Mouse (Mus musculus) heart, embryonic 10.5 days (tissue): ENCODE results near the gene Scap. TPM values are rescaled to one million over a fixed set of nuclear protein-coding genes. Genes with fewer than 3 reads are reported as not detected.
"Not testable (repeated sequence)": the region's sequence is repeated elsewhere in the genome, so short reads cannot be mapped to it uniquely, and the experiment has no call there.

ENCODE experiments used
- DNase-seq: peaks from one replicate; pipeline ENCODE4 v3.0.0-alpha.2; 2017; ENCODE audit warnings: low spot score
- H3K27ac ChIP-seq: fragments of 300-500 bp; sonication (generic); 2 replicates; pipeline ENCODE4 v1.5.1; 2016; ENCODE audit warnings: mild to moderate bottlenecking
- H3K27me3 ChIP-seq: fragments of 300-500 bp; sonication (generic); 2 replicates; pipeline ENCODE4 v1.6.1; 2016; ENCODE audit warnings: mild to moderate bottlenecking; ENCODE audit not compliant: poor library complexity, insufficient read depth, severe bottlenecking
- H3K36me3 ChIP-seq: fragments of 300-500 bp; sonication (generic); 2 replicates; pipeline ENCODE4 v1.6.1; 2016; ENCODE audit warnings: mild to moderate bottlenecking, moderate library complexity
- H3K4me1 ChIP-seq: fragments of 300-500 bp; sonication (generic); 2 replicates; pipeline ENCODE4 v1.6.1; 2016; ENCODE audit warnings: mild to moderate bottlenecking
- H3K4me3 ChIP-seq: fragments of 300-500 bp; sonication (generic); 2 replicates; pipeline ENCODE4 v1.5.1; 2016; ENCODE audit warnings: mild to moderate bottlenecking, moderate library complexity
- H3K9me3 ChIP-seq: fragments of 300-500 bp; sonication (generic); 2 replicates; pipeline ENCODE4 v1.6.1; 2016; ENCODE audit warnings: mild to moderate bottlenecking, moderate library complexity
- WGBS: fragments of 180-500 bp; shearing (Covaris S2); methylation state at CpG from one replicate; pipeline ENCODE4 v1.1.7; 2016; 5-methylcytosine and 5-hydroxymethylcytosine counted together
- polyA plus RNA-seq: library from polyadenylated mRNA; unstranded; fragments of >200 nt; fragmentation: Nextera tagmentation; extraction: Ambion mirVana; gene quantifications from 2 replicates; pipeline ENCODE4 v1.2.1, GENCODE M21; 2016

Gene Scap
- polyA plus RNA-seq, 1 experiment from 2014 or later, result 30.7 TPM

DNA sequence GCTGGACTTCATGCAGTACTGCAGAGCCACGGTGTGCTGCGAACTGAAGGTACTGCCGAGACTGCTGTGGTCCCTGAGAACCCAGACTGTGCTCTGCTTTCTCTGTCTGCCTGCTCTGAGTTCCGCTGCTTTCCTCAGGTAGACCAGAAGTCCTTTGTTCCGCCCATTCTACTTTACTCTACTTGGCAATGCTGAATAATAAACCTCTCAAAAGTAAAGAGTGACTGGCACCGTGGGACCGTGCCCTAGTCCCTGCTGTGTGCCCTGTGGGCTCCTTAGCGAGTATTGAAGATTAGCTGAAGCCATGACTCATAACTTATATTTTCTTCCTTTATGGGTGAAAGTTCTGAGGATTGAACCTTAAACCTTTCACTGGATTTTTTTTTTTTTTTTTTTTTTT, 17.2 kb upstream of the Scap start:
- H3K27me3 ChIP-seq, result no peaks in the 10 kb centered on the region
- no peak for DNase-seq
- H3K4me3 ChIP-seq, result no peak overlapping the region
- peaks cover 83% of the 10 kb centered on the region for H3K36me3 ChIP-seq
- H3K27ac ChIP-seq, result no peak overlapping the region
- 91% methylated on average over 8 of the region's 8 CpGs for WGBS
- no peaks in the 10 kb centered on the region for H3K9me3 ChIP-seq
- H3K4me1 ChIP-seq, result no peaks in the 10 kb centered on the region

- H3K4me3 ChIP-seq, result no peak overlapping the region
- WGBS, result 94% methylated on average over 8 of the region's 8 CpGs
- H3K4me1 ChIP-seq, result no peaks in the 10 kb centered on the region
- no peak for DNase-seq
- no peak overlapping the region for H3K27ac ChIP-seq
- H3K36me3 ChIP-seq, result peaks cover 83% of the 10 kb centered on the region
- H3K9me3 ChIP-seq, result no peaks in the 10 kb centered on the region
- no peaks in the 10 kb centered on the region for H3K27me3 ChIP-seq
Measured at GRCm38 (mm10) chr9:110316503-110316902, 16.6 kb upstream of the Scap start.

- no peaks in the 10 kb centered on the region for H3K9me3 ChIP-seq
- no peak overlapping the region for H3K4me3 ChIP-seq
- no peaks in the 10 kb centered on the region for H3K4me1 ChIP-seq
- WGBS, result 91% methylated on average over 10 of the region's 10 CpGs
- H3K27me3 ChIP-seq, result no peaks in the 10 kb centered on the region
- H3K36me3 ChIP-seq, result peaks cover 57% of the 10 kb centered on the region
- no peak for DNase-seq
- H3K27ac ChIP-seq, result no peak overlapping the region
Measured at GRCm38 (mm10) chr9:110320769-110321168, 12.3 kb upstream of the Scap start.

DNA sequence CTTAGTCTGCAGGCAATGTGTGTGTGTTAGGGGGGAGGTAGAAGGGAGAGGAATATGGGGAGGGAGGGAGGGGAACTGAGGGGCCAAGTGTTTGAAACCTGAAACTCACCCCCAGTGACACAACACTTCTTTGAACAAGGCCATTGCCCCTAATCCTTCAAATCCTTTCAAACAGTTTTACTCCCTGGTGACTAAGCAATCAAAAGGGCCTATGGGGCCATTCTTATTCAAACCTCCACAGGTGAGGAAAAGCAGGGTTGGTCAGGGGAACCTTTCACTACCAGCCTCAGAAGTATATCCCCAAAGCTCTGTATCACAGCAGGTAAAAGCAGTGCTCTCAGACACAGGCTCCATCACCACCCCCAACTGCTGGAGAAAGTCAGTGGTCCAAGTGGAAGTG, 10.1 kb upstream of the Scap start:
- Histone ChIP-seq H3K36me3 (peaks cover 42% of the 10 kb centered on the region), H3K9me3 (no peaks in the 10 kb centered on the region), H3K27me3 (no peaks in the 10 kb centered on the region), H3K4me1 (no peaks in the 10 kb centered on the region), H3K4me3 (no peak overlapping the region), H3K27ac (no peak overlapping the region)
- no peak for DNase-seq

DNA sequence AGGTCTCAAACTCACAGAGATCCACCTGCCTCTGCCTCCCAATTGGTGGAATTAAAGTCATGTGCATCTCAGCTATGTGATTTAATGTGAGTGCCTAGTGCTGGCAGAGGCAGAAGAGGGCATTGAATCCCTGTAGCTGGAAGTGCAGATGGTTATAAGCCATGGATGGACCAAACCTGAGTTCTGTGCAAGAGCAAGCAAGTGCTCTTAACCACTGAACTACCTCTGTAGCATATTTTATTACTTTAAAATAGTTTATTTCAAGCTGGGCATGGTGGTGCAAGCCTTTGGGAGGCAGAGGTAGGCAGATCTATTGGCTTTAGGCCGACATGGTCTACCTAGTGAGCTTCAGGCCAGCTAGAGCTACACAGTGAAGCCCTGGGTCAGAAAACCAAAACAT, 8.9 kb upstream of the Scap start:
- whole genome bisulfite sequencing, result 80% methylated on average over 1 of the region's 1 CpGs
- Histone ChIP-seq H3K4me1 (peaks cover 4% of the 10 kb centered on the region; the same call in 1 of the 2 replicates), H3K27me3 (no peaks in the 10 kb centered on the region), H3K36me3 (peaks cover 30% of the 10 kb centered on the region), H3K27ac (no peak overlapping the region), H3K9me3 (no peaks in the 10 kb centered on the region), H3K4me3 (no peak overlapping the region)
- no peak for DNase-seq

- no peak for DNase-seq
- Histone ChIP-seq H3K4me1 (peaks cover 14% of the 10 kb centered on the region), H3K9me3 (no peaks in the 10 kb centered on the region), H3K36me3 (no peaks in the 10 kb centered on the region), H3K27ac (no peak overlapping the region), H3K27me3 (no peaks in the 10 kb centered on the region), H3K4me3 (no peak overlapping the region)
- 74% methylated on average over 2 of the region's 2 CpGs for WGBS
Measured at GRCm38 (mm10) chr9:110328178-110328577, 4.9 kb upstream of the Scap start.

DNA sequence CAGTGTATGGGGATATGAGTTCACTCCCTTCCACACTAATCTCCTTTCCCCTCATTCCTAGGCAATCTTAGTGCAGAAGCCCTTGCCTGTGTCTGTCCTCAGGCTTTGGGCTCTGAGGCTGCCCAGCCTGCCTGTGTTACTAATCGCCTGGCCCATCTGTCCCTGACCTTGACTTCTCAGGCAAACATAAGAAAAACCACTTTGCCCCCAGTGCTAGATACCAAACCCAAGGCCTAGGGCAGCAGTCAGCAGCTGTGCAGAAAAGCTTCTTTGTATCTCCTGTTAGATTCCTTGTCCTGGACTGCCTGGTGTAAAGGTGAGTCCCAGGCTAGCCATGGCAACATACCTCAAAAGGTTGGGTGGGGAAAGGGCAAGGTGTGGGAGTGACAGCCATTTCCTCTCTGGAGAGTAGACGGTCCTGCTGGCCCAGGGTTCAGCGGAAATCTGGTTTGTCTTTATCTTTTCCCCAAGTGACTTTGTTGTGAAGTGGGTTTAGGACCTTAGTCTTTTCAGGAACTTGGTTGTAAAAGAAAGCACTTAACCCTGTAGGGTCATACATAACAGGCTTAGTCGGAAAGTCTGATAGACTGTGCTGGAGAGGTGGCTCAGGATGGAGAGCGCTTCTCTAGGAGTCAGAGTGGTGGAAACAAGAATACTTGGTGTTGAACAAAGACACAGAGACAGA, 4.0 kb upstream of the Scap start:
- Histone ChIP-seq H3K4me3 (no peak overlapping the region), H3K9me3 (no peaks in the 10 kb centered on the region), H3K4me1 (peaks cover 23% of the 10 kb centered on the region), H3K27me3 (no peaks in the 10 kb centered on the region), H3K36me3 (no peaks in the 10 kb centered on the region), H3K27ac (no peak overlapping the region)
- WGBS, result 41% methylated on average over 5 of the region's 5 CpGs
- DNase-seq, result no peak

- Histone ChIP-seq H3K4me3 (no peak overlapping the region), H3K27ac (no peak overlapping the region), H3K27me3 (no peaks in the 10 kb centered on the region), H3K4me1 (peaks cover 24% of the 10 kb centered on the region), H3K9me3 (no peaks in the 10 kb centered on the region), H3K36me3 (no peaks in the 10 kb centered on the region)
- no peak for DNase-seq
- WGBS, result 75% methylated on average over 21 of the region's 21 CpGs
Measured at GRCm38 (mm10) chr9:110329655-110330054, 3.4 kb upstream of the Scap start.

DNA sequence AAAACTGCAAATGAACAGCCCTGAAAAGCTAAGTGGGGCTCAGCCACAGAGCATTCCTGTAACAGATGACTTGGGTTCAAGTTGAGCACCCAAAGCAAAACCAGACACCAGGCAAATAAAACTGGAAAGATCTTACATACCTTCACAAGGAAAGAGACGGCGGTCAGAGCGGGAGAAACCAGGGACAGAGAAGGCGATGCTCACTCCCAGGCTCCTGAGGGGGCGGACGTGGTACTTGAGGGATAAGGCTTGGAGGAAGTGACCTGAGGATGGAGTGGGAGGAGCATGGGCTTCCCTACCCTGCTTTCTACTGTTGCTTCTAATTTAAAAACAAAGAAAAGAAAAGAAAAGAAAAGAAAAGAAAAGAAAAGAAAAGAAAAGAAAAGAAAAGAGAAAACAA, 2.7 kb upstream of the Scap start:
- no peak for DNase-seq
- Histone ChIP-seq H3K4me1 (peaks cover 24% of the 10 kb centered on the region), H3K36me3 (no peaks in the 10 kb centered on the region), H3K27me3 (no peaks in the 10 kb centered on the region), H3K27ac (no peak overlapping the region), H3K9me3 (no peaks in the 10 kb centered on the region), H3K4me3 (no peak overlapping the region)
- WGBS, result 35% methylated on average over 6 of the region's 6 CpGs

DNA sequence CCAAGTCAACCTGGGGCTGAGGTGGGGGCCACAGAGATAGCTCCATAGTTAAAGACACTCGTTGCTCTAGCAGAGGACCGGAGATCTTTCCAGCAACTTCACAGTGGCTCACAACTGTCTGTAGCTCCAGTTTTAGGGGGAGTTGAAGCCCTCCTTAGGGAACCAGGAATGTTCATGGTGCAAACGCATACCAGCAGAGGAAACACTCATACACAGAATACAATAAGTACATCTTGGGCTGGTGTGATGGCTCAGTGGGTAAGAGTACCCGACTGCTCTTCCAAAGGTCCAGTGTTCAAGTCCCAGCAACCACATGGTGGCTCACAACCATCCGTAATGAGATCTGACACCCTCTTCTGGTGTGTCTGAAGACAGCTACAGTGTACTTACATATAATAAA, 2.2 kb upstream of the Scap start:
- H3K27me3 ChIP-seq, H3K36me3 ChIP-seq, H3K9me3 ChIP-seq, H3K27ac ChIP-seq, DNase-seq, H3K4me3 ChIP-seq: not testable (repeated sequence)
- WGBS, result 90% methylated on average over 5 of the region's 5 CpGs
- H3K4me1 ChIP-seq, result peaks cover 24% of the 10 kb centered on the region

GRCm38 (mm10) chr9:110333896-110334259, 790 bp downstream of the Scap start:
- DNase-seq, result no peak
- H3K4me1 ChIP-seq, result peaks cover 38% of the 10 kb centered on the region
- no peaks in the 10 kb centered on the region for H3K36me3 ChIP-seq
- peak overlapping the region; percentile 92; the same call in 1 of the 2 replicates for H3K27ac ChIP-seq
- 16% methylated on average over 12 of the region's 12 CpGs for WGBS
- no peaks in the 10 kb centered on the region for H3K27me3 ChIP-seq
- H3K4me3 ChIP-seq, result peak overlapping the region; percentile 92
- no peaks in the 10 kb centered on the region for H3K9me3 ChIP-seq

DNA sequence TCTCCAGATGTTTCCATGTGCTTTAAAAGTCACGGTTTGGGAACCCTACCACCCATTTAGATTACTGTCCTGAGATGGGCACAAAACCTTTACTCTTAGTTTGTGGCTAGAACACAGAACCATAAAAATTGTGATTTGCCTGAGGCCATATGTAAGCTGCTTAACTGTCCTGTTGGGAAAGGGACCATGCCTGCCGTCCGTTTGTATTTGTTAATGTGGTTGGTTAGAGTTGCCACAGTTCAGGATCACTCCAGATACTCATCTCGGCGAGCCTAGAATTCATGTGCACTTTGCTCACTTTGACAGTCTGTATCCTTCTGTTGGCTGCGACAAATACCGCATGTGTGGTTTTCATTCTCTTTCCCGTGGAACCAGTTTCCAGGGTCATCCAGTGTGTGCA, 1.8 kb downstream of the Scap start:
- peaks cover 29% of the 10 kb centered on the region for H3K4me1 ChIP-seq
- H3K4me3 ChIP-seq, result no peak overlapping the region
- no peaks in the 10 kb centered on the region for H3K36me3 ChIP-seq
- no peaks in the 10 kb centered on the region for H3K9me3 ChIP-seq
- 79% methylated on average over 8 of the region's 8 CpGs for WGBS
- no peak for DNase-seq
- no peaks in the 10 kb centered on the region for H3K27me3 ChIP-seq
- no peak overlapping the region for H3K27ac ChIP-seq

GRCm38 (mm10) chr9:110340037-110340750, 7.1 kb downstream of the Scap start:
- H3K27ac ChIP-seq, result no peak overlapping the region
- peaks cover 15% of the 10 kb centered on the region for H3K4me1 ChIP-seq
- H3K36me3 ChIP-seq, result no peaks in the 10 kb centered on the region
- H3K27me3 ChIP-seq, result no peaks in the 10 kb centered on the region
- 84% methylated on average over 5 of the region's 5 CpGs for WGBS
- no peak for DNase-seq
- H3K4me3 ChIP-seq, result no peak overlapping the region
- no peaks in the 10 kb centered on the region for H3K9me3 ChIP-seq

- H3K36me3 ChIP-seq, result no peaks in the 10 kb centered on the region
Measured at GRCm38 (mm10) chr9:110342008-110342407, 8.9 kb downstream of the Scap start.

More at GRCm38 (mm10) chr9:110342008-110342407, 8.9 kb downstream of the Scap start:
- Histone ChIP-seq H3K9me3 (no peaks in the 10 kb centered on the region), H3K4me1 (peaks cover 15% of the 10 kb centered on the region), H3K27ac (no peak overlapping the region), H3K4me3 (no peak overlapping the region), H3K27me3 (no peaks in the 10 kb centered on the region)
- WGBS, result 66% methylated on average over 8 of the region's 8 CpGs
- no peak for DNase-seq
